Mouse (Mus musculus): Measurements from ENCODE around the gene Tmed11. TPM values are rescaled to one million over a fixed set of nuclear protein-coding genes. Genes with fewer than 3 reads are reported as not detected.

Gene Tmed11
- polyA plus RNA-seq, 1 experiment from 2014 or later = not detected

DNA sequence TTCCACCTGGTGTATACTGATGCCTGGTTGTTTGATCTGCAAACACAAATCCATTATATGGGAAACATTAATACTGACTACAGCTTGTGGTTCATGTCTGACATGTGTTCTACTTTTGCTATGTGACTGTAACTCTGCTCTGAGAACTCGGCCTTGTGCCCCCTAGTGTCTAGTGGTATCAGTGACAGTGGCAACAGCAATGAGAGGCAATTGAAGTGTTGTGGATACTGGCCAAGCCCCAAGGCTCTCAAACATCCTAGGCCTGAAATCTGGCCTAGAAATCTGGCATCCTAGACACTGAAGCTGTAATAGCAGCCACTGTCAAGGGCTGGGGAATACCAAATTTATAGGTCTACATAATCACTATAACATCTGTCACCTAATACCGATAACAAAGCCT is 51.3 kb downstream of the Tmed11 start:
- H3K4me3 ChIP-seq (replicated peaks) = no peak overlapping the region
- no peak overlapping the region for H3K9ac ChIP-seq
- H3K27ac ChIP-seq = no peak overlapping the region
- H3K9me3 ChIP-seq = no peaks in the 10 kb centered on the region
- WGBS = 72% methylated on average over 2 of the region's 2 CpGs
- H3K4me2 ChIP-seq = no peak overlapping the region
- ATAC-seq (ENCODE audit: low FRiP score) = no peak
- H3K4me1 ChIP-seq = no peaks in the 10 kb centered on the region
- no peaks in the 10 kb centered on the region for H3K27me3 ChIP-seq
- no peaks in the 10 kb centered on the region for H3K36me3 ChIP-seq (replicated peaks)

DNA sequence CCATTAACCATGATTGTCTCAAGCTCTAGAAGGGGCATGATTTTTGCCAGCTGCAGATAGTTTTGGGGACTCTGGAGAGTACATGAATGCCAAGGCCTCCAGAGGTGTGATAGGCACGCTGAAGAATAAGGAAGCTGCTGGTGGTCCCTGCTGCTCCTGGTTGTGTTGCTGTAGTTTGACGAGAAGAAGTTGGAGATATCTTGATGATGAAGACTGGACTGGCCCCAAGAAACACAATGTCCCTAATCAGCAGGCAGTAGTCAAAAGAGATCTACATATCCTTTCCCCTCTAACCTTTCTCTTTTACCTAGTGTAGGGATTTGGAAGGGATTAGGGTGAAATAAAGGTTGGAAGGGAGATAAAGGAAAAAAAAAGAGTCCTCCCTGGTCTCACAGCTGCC is 52.6 kb downstream of the Tmed11 start:
- 55% methylated on average over 2 of the region's 2 CpGs for WGBS

DNA sequence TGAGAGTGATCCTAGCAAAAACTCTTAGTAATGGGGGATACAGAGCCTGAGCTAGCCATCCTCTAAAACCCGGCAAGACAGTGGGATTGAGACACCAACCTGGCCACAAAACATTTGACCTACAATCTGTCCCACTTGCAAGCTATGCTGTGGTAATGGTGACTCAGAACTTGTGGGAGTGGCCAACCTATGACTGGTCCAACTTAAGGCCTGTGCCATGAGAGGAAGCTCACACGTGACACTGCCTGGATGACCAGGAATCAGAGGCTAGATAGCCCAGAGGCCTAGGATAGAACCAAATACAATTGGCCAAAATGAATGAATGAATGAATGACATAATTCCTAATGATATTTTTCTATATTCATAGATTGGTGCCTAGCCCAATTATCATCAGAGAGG is 53.3 kb downstream of the Tmed11 start:
- no peaks in the 10 kb centered on the region for H3K36me3 ChIP-seq (replicated peaks)
- H3K27ac ChIP-seq = no peak overlapping the region
- no peak overlapping the region for H3K4me2 ChIP-seq
- no peak overlapping the region for H3K9ac ChIP-seq
- no peak for ATAC-seq (ENCODE audit: low FRiP score)
- H3K4me3 ChIP-seq (replicated peaks) = no peak overlapping the region
- WGBS = 83% methylated on average over 2 of the region's 2 CpGs
- no peaks in the 10 kb centered on the region for H3K4me1 ChIP-seq
- H3K9me3 ChIP-seq = no peaks in the 10 kb centered on the region
- H3K27me3 ChIP-seq = no peaks in the 10 kb centered on the region

More for the DNA sequence above, 52.6 kb downstream of the Tmed11 start:
- Histone ChIP-seq H3K4me3 (replicated peaks) (no peak overlapping the region), H3K4me2 (no peak overlapping the region), H3K9ac (no peak overlapping the region), H3K4me1 (no peaks in the 10 kb centered on the region), H3K27ac (no peak overlapping the region), H3K36me3 (replicated peaks) (no peaks in the 10 kb centered on the region), H3K27me3 (no peaks in the 10 kb centered on the region), H3K9me3 (no peaks in the 10 kb centered on the region)
- no peak for ATAC-seq (ENCODE audit: low FRiP score)

GRCm38 (mm10) chr5:108727425-108727824 is 67.7 kb downstream of the Tmed11 start:
- H3K9me3 ChIP-seq = no peaks in the 10 kb centered on the region
- no peak overlapping the region for H3K9ac ChIP-seq
- ATAC-seq (ENCODE audit: low FRiP score) = no peak
- no peaks in the 10 kb centered on the region for H3K4me1 ChIP-seq
- no peaks in the 10 kb centered on the region for H3K27me3 ChIP-seq
- H3K4me3 ChIP-seq (replicated peaks) = no peak overlapping the region
- H3K27ac ChIP-seq = no peak overlapping the region
- no peak overlapping the region for H3K4me2 ChIP-seq
- no peaks in the 10 kb centered on the region for H3K36me3 ChIP-seq (replicated peaks)
- WGBS = 85% methylated on average over 1 of the region's 1 CpGs

Other genes starting within 250 kb of the Tmed11 start
- 12.3 and 12.5 TPM in 2 replicates for gene Cplx1, start 245.3 kb downstream of the Tmed11 start, polyA plus RNA-seq (2016; fragmentation: Nextera tagmentation; extraction: Ambion mirVana)
- gene Gak, start 165.6 kb downstream of the Tmed11 start, polyA plus RNA-seq (2016; fragmentation: Nextera tagmentation; extraction: Ambion mirVana) = 57.7 and 61.0 TPM in 2 replicates
- 19.6 and 20.0 TPM in 2 replicates for gene Tmem175, start 165.6 kb downstream of the Tmed11 start, polyA plus RNA-seq (2016; fragmentation: Nextera tagmentation; extraction: Ambion mirVana)
- gene Idua, start 135.0 kb downstream of the Tmed11 start, polyA plus RNA-seq (2016; fragmentation: Nextera tagmentation; extraction: Ambion mirVana) = 9.5 and 9.6 TPM in 2 replicates
- 19.7 and 20.7 TPM in 2 replicates for gene Dgkq, start 125.7 kb downstream of the Tmed11 start, polyA plus RNA-seq (2016; fragmentation: Nextera tagmentation; extraction: Ambion mirVana)
- gene Slc26a1, start 119.8 kb downstream of the Tmed11 start, polyA plus RNA-seq (2016; fragmentation: Nextera tagmentation; extraction: Ambion mirVana) = 1.2 TPM in 2 replicates
- gene Fgfrl1, start 103.0 kb downstream of the Tmed11 start, polyA plus RNA-seq (2016; fragmentation: Nextera tagmentation; extraction: Ambion mirVana) = 17.6 and 19.3 TPM in 2 replicates
- 0.29 TPM in 1 of 2 replicates, not detected in the other for gene Rnf212, start 20.4 kb downstream of the Tmed11 start, polyA plus RNA-seq (2016; fragmentation: Nextera tagmentation; extraction: Ambion mirVana)
- not detected in 2 replicates for gene Vmn2r8, start 13.5 kb upstream of the Tmed11 start, polyA plus RNA-seq (2016; fragmentation: Nextera tagmentation; extraction: Ambion mirVana)
- gene Vmn2r9, start 57.2 kb upstream of the Tmed11 start, polyA plus RNA-seq (2016; fragmentation: Nextera tagmentation; extraction: Ambion mirVana) = not detected in 2 replicates
- not detected in 2 replicates for gene Vmn2r10, start 211.2 kb upstream of the Tmed11 start, polyA plus RNA-seq (2016; fragmentation: Nextera tagmentation; extraction: Ambion mirVana)